Mouse (Mus musculus) ES-Bruce4 (cell line): ENCODE measurements around the gene Olfr672.

ENCODE experiments used
- CTCF ChIP-seq: IDR thresholded peaks from one replicate; pipeline ENCODE4 v1.8.1; 2011; ENCODE audit warnings: low read depth, low read length
- POLR2A ChIP-seq: IDR thresholded peaks from one replicate; pipeline ENCODE4 v1.8.1; 2011; ENCODE audit warnings: low read length; ENCODE audit not compliant: insufficient read depth

DNA sequence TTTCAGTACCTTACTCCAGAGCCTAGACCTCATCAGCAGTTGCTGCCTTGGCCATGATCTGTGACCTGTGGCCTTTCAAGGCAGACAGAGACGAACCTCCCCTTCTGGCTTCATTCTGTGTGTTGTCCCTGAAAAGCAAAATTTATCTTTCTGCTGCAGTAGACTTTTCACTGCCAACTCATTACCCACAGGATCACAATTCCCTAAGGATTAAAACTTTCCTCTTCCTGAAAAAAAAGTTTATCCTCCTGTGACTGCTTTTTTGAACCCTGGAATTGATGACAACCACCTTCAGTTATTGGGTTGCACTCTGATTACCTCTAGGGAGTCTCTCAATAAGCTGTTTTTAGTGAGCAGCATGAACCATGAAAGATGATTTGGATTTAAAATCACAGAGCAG is 39.3 kb downstream of the Olfr672 start, which contains the start of gene Olfr670:
- TF ChIP-seq POLR2A, result no peak
- no peak for TF ChIP-seq CTCF
